In the genomic region with DNA sequence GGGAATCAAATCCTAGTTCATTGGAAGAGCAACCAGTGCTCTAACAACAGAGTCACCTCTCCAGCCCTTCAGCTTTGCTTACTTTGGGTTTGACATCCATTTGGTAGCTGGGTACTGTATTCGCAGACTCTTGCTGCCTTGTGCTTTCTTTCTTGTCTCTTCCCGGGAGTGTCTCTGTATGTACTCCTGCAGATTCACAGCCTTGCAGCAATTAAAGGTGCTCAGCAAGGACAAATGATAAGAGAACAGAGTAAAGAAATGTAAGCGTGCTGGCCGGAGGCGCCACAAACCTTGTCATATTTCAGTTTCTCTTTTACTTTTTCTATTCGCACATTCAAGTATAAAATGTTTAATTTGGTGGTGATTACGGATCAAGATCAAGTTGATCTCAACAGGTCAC, we compare ENCODE assay signal across 18 mouse cellular contexts. TPM values are rescaled to one million over a fixed set of nuclear protein-coding genes. Genes with fewer than 3 reads are reported as not detected.
DNase-seq lines count a peak whose midpoint lies in the region.
"Had no signal": no experiment of that assay in that cellular context is flagged by ENCODE, and none has a peak within 500 bp of the region (broad histone marks: within the 10 kb centered on the region; RNA-seq: fewer than 3 reads in every experiment).

No protein-coding gene starts in this region.

- peak; percentile 71 for DNase-seq in heart, adult 11 months
- DNase-seq in heart, postnatal 4 days: no peak
- peak; percentile 32 for DNase-seq in CD4-positive helper T cell, adult 2 months (ENCODE audit: low read depth, low spot score)
- DNase-seq in induced T-regulatory cell, adult 2 months (ENCODE audit: low read depth): peak; percentile 64
- DNase-seq in urinary bladder, adult 2 months (ENCODE audit: low spot score): no peak
- DNase-seq in layer of hippocampus, postnatal 25 days (ENCODE audit: extremely low spot score in 1 of 2, low spot score in 1 of 2): no peak
- DNase-seq: adrenal gland, adult 8-10 months; adrenal gland, postnatal 25 days; B cell, adult 2 months; cerebellum, adult 11-12 months; cerebellum, adult 8-10 months; cerebellum, postnatal 10 days; cerebellum, postnatal 36 days; embryo, embryonic 11 days; gastrocnemius, postnatal 14 days; heart, adult 2 months; heart, postnatal 14 days; kidney, adult 11 months had no signal

RNA-seq across cellular contexts. Expression of gene Plac8, which starts 15.1 kb away (rescaled TPM):
- total RNA-seq in heart, postnatal 4 days (2021): 1 to 10 TPM; 2.8 to 3.0 TPM
- 117 and 123 TPM in 2 replicates for polyA plus RNA-seq in urinary bladder, adult 2 months (2012; rRNA removed)
- total RNA-seq in layer of hippocampus, postnatal 25 days (2021): not detected

Comparison
In these comparisons a context has a peak if more than half of its experiments do, and no peak if none do; other contexts are left out.
1. DNase-seq: peak in heart, adult 11 months (single experiment), CD4-positive helper T cell, adult 2 months (single experiment) and induced T-regulatory cell, adult 2 months (single experiment); none in heart, postnatal 4 days (single experiment), urinary bladder, adult 2 months (single experiment) and layer of hippocampus, postnatal 25 days (0 of 2).